Mouse (Mus musculus) telencephalon, adult 2 months (tissue): ENCODE data around the gene Mpp3.
"Not testable (repeated sequence)": the region's sequence is repeated elsewhere in the genome, so short reads cannot be mapped to it uniquely, and the experiment has no call there.

ENCODE experiments used
- DNase-seq: peaks from one replicate; pipeline ENCODE4 v3.0.0-alpha.2; 2011; ENCODE audit warnings: low read depth, low spot score

Gene Mpp3

DNA sequence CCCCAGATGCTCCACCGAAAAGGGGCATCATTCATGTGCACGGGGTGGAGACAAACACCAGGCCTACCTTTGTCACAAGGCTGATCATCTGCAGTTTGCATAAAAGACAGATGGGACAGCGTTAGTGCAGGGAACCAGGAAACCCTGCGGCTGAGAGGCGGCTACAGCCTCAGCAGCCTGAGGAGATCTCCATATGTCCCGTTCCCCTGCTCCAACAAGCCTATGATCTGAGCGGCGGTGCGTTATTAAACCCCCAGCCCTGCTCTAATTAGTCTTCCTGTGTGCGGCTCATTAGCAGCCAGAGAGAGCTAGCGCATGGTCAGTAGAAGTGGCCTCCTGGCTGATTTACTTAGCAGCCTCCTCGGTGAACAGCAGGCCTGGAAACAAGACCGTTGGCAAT lies 18.1 kb downstream of the Mpp3 start:
- no peak for DNase-seq

DNA sequence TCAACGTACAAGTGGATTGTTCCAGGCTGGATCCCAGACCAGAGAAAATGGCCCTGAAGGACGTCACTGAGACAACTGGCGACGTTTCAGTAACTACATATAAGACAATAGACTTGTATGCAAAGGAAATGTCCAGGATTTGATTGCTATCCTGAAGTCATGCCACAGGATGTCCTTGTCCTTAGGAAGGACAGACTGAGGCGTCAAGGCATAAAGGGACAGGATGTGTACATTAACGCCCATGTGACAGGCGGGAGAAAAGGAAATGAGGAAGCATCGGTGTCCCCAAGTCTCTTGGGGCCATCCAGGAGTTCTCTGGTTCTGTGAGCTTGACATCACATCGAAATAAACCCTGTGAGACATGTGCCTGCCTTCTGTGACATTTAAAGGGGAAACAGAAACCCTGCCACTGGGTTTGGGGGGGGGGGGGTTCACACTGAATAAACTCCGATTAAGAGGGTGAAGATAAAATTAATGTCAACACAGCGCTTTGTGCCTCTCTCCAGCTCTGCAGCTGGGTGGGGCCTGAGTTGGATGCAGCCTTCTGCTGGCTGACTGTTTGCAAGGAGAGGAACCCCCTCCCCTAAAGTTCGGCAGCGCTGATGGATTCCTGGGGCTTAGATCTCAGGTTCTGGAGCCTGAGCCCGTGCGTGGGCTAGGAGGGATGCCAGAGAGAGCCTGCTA lies 19.2 kb downstream of the Mpp3 start:
- DNase-seq: no peak

DNA sequence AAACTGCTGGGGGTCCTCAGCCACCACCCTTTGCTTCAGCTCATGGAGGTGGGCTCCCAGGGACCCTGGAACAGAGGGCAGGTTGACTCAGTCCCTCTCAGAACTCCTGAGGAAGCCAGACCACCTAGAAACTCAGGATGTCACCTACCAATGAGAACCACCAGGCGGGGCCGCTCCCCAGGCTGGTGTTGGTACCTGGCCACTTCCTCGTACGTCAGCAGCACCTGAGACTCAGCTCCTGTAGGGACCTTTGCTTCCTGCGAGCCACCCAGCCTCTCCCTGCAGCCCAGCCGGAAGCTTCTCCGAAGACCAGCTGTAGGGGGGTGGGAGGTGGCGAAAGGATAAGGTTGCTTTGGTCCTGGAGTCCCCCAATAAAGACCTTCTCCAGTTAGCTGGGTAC lies 19.9 kb downstream of the Mpp3 start:
- no peak for DNase-seq

DNA sequence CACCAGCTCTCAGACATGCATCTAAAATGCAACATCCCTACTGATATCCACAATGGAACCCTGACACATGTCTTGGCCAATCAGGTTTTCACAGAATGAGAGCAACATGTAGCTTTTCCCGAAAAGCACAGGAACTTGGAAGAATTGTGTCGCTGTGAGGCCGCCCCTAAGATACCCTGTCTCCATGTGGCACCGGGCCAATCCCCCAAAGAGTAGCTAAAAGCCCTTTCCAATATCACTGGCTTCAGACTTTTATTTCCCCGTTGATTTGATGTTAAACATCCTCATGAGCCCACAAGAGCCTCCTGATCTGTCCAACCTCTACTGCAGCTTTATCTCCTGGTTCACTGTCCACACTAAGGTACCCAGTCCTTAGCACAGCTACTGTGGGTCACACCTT lies 21.6 kb downstream of the Mpp3 start:
- no peak for DNase-seq

DNA sequence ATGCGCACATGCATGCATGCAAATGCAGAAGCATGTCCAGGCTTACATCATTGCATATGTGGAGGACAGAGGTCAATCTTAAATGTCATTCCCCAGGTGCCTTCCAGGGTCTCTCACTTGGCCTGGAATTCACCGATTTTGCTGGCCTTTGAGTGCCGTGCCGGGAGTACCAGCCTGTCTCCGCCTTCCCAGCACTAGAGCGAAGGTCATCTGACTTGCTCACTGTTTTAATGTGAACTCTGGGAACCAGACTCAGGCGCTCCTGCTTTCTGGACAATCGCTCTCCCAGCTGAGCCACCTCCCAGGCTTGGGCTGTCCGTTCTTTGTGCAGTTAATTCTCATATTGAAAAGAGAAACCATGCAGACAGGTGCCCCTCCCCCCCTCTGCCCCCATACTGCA lies 22.0 kb downstream of the Mpp3 start:
- no peak for DNase-seq

DNA sequence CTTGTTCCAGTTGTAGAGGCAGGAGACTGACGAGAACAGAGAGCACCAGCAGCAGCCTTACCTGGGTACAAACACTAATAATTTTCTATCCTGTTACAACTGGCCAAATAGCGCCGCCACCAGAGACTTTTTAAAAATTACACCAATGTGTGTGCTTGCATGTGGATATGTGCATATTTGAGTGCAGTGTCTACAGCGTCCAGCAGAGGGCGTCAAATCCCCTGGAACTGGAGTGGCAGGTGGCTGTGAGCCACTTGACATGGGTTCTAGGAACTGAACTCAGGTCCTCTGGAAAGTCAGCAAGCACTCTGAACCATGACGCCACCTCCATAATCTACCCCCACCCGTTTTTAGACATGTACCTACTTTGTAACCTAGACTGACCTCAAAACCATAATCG lies 24.0 kb downstream of the Mpp3 start:
- DNase-seq: no peak

DNA sequence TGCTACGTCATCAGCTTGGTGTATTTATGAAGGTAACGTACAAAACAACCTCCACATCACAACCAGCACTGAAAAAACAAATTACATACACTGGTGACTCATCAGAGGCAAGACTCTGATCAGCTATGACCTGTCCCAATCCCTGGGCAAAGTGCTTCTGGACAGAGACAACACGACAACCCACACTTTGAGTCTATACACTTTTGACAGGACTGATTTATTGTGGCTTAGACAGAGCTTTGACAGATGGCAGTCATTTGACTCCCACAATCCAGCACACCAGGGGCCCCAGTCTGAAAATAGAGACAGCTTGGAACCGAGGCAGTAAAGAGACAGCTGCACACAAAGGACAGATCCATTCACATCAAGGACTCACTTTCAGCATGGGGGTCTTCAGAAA lies 28.8 kb downstream of the Mpp3 start:
- DNase-seq: no peak

DNA sequence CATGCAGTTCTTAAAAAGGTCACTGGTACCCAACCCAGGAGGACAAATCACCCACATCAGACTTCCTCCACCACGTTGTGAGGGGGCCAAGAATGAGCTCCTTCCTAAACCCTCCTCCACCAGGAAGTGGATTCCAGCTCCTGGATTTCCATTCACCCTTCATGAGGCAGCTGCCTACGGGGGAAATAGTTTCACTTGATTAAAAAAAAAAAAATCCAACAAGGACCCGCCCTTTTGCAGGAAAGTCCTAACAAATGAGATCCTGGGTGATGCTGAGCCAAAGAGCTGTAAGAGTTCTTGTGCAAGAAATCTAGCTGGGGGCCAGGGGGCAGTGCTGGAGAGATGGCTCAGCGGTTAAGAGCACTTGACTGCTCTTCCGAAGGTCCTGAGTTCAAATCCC lies 30.0 kb downstream of the Mpp3 start:
- DNase-seq: no peak

DNA sequence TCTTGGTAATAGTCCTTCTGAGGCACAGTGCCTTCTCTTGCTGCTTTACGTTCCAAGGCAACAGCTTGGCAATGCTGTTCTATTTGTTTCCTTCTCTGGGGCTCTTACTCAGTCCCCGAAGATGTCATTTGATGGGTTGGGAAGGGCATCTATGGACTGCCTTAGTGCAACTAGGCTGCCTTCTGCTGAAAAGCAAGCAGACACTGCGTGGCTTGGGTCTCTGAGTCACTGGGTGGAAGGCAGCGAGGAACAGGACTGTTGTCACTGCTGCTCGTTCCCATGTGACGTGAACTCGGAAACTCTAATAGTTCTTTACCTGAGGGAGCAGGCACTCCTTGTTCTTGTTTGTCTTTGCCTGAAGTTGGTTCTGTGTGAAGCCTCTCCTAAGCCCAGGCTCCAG lies 32.3 kb downstream of the Mpp3 start:
- no peak for DNase-seq

DNA sequence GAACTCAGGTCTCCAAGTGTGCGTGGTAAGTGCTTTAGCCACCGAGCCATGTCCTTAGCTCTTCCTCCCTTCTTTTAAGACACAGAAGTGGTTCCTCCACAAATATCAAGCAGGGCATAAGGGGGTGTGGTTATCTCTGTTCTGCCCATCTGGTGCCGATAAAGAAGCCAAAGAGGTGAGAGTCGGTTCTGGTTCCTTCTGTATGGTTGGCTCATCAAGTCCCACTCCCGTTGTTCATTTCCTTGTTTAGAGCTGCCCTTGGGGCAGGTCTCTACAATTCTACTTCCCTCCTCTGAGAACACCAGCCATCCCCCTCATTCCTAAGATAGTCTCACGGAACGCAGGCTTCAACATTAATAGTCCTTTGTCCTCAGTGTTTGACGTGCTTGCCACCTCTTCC lies 34.2 kb downstream of the Mpp3 start:
- DNase-seq: no peak

DNA sequence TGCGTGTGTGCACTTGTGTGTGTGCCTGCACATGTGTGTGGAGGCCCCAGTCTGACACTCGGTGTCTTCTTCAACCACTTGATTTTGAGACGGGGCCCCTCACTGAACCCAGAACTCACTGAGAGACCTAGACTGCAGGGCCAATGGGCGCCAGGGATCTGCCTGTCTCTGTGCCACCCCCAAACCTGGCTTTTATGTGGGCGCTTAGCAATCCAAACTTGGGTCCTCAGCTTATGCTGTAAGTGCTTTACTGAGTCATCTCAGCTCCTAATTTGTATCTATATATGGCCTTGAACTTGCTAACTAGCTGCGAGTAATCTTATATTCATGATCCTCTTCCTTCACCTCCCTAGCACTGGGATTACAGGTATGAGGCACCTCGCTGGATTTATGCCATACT lies 35.9 kb downstream of the Mpp3 start:
- peak; percentile 70 for DNase-seq

DNA sequence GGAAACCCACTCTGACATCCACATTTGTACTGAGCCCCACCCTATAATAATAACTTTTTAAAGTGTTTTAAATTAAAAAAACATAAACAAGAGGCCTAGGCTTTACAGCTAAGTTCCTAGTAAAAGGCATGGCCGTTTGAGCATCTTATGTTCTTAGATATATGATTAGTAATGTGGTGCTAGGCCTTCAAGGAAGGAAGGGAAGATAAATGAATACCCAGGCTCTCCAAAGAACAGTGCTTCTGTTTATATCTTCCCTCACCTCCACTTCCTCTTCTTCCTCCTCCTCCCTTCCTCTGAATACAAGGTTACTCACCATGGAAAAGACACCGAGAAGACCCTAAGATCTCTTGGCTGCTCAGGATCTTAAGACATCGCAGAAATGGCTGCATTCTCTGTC lies 36.4 kb downstream of the Mpp3 start:
- no peak for DNase-seq

DNA sequence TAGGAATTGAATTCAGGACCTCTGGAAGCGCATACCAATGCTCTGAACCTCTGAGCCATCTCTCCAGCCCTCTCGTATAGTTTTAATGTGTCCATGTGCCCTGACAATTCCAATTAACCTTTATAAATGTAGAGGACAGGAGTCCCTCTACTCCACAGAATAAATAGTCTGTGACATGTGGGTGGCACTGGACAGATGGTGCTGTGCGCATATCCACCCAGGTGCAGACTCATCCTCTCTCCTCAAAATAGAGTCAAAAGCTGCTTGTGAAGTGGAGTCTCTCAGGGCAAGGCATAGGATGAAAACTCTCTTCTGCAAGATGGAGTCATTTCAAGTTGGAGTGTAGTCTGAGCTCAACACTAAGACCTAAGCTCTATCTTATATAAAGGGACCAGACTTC lies 38.0 kb downstream of the Mpp3 start:
- no peak for DNase-seq

DNA sequence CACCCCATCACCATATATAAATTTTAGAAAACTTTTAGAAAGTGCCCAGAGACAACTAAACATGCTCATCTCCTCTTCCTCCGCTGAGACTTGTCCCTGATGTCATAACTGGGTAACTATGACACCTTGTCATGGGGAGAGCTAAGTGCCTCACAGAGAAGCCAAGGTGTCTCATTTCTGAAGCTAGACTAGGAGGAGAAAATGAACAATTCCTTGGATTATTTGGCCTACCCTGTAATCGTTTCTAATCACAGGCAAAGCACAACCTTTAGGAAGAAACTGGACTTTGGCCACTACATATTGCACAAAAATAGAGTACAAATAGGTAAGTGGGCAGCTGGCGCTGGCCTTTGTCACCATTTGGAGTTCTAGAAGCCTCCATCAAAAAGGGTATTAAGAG lies 41.3 kb downstream of the Mpp3 start, which contains the start of gene Dusp3:
TSS of gene Dusp3 (minus strand) at position 101 of the 400 bp plus-strand sequence.
- DNase-seq: no peak

DNA sequence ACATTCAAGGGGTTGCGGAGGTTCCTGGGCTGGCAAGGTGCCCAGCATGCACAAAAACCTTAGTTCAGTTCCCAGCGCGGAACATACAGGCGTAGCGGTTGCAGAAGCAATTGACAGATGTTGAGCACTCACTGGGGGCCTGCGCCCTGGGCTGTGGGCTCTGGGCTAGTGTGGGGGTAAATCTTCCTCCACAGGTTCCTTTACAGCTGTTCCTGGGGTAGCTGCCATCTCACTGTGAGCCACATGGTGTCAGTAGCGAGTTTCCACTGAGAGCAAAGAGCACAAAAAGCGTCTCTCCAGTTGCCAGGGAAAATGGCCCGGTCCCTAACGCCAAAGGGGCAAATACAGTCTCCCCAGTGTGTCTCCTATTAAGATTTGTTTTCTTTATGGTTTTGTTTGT lies 42.3 kb downstream of the Mpp3 start:
- peak; percentile 68 for DNase-seq

DNA sequence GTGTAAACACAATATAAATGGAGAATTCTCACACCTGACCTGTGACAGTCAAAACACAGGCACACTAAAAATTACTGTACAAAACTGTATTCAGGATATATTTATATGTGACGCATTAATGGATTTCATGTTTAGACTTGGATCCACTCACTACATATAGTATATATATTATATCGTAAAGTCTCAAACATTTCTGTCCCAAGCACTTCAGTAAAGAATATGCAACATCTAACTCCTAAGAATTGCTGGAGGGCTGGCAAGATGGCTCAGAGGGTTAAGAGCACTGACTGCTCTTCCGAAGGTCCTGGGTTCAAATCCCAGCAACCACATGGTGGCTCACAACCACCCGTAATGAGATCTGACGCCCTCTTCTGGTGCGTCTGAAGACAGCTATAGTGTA lies 42.8 kb downstream of the Mpp3 start:
- not testable (repeated sequence) for DNase-seq

DNA sequence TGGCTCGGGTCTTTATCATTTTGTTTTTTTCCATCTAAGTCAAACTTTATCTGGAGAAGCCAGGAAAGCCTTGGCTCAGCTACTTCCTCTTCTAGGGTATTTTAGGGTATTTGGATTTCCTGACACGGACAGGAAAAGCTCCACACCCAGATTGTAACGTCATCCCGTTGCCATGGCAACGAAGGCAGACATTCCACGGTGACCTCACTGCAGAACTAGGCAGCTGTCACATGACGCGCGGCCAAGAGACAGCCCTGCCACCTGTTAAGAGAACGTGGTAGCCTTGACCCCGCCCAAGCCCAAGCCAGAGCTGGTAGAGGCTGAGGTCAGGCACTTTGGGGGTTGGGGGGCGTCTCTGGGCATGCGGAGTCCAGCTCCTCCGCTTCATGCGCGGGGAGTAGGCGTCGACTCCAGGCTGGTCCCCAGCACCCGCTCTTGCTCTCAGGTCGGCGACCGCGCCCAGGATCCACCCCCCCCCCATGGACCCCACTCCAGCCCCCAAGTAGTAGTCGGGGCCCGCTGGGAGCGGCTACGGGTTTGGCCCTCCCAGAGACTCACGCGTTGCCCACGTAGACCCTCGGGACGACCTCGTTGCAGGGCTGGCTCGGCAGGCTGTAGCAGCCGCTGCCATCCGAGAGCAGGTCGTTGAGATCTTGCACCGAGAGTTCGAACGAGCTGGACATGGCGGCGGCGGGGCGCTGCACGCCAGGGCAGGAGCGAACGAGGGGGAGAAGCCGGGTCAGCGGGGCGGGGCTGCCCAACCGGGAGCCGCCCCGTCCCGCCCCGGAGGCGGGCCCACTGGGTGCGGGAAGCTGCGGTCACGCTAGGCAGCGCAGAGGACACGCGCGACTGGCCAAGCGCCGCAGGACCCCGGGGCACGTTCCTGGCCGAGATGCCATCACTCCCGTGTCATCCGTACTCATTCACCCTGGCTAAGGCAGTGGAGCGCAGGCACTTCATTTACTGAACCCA lies 43.9 kb downstream of the Mpp3 start, which contains the start of gene Cfap97d1:
TSS of gene Cfap97d1 (plus strand) at position 226 of the 972 bp plus-strand sequence.
- peak; percentile 96 for DNase-seq

DNA sequence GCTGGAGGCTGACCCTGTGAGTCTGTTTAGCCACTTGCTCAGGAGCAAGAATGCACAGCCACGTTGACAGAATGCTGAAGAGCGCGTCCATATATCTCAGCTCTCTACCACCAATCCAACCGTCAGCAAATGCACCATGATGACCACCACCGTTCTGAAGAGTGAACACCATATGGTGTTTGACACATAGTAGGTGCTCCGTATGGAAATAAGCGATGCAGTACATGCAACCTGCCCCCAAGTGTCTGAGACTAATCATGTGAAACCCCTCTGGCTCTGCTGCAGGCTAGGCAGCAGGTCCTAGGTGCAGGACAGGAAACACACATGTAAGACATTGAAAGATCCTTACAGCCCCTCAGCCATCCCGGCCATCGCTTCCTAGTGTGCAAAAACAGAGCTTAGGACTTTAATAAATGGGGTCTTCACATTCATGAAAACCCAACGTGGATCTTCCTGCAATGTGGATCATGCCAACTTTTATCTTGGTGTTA lies 44.8 kb downstream of the Mpp3 start:
- no peak for DNase-seq

DNA sequence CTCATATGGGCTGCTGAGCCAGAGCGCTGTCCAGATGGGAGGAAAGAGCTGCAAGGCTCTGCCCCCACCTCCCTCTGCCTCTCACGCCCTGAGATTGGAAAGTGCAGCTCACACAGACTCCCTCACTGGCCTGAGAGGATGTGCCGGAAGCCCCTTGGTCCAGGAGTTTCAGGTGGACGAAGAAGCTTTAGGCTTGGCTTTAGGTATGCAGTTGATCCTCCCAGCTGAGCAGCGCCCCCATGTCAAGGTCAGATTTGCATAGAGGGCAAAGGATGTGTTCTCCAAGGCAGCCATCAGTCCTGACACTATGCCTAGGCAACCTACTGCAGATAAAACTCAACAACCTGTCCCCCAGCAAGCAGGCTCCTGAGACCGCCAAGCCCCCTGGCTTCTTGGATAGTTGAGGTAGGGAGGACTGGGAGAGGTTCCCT lies 45.3 kb downstream of the Mpp3 start:
- DNase-seq: no peak

DNA sequence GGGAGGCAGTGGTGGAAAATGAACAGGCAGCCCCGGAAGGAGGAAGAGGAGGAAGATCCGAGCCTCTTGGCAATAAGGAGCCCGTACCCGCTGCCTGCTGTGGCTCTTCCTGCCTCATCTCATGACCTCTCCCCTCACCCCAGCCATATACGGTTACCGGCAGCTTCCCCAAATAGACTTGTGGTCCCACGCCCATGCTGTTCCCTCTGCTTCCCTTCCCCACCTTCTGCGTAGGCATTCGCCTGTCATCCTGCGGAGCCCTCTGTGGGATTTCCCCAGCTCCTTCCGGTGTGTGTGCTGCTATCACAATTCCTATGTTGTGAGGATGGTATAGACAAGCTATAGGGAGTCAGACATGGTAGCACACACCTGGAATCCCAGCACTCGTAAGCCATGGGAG lies 46.4 kb downstream of the Mpp3 start:
- no peak for DNase-seq

DNA sequence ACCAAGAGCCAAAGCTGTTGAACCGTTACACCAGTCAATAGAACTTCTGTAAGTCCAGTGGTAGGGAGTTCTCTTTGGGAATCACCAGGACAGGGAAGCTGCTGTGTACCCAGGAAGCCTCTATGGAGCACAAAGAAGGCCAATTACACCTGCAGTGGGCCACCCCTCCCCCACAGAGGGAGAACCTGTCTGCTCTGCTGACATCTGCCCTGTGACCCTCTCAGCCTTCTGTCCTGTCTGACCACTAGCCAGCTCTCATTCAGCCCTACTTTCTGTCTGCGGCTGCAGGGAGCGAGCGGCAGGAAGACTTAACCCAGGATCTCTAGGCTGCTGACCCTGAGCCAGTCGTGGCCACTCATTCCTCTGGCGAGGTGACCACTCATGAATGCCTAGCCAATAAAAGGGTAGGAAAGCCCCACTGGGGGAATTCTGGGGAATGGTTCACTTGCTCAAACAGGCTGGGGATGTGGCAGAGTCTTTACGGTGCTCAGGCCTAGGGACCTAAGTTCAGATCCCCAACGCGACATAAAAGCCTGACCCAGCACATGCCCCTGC lies 47.6 kb downstream of the Mpp3 start:
- no peak for DNase-seq

DNA sequence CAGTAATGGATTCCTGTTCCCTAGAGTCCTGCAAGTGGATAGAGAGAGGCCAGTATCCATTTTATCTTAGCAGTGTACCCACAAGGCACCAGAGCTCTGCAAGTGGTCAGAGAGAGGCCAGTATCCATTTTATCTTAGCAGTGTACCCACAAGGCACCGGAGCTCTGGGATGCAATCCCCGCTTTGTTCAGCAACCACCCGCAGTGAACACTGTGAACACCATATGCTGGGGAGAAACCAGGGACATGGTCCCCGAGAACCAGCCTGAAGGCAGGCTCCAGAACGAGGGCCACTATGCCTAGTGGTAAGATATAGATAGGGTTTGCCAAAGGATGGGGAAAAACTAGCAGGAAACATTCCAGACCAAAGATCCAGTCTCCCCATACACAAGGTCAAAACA lies 49.1 kb downstream of the Mpp3 start:
- no peak for DNase-seq
